Mouse (Mus musculus): Measurements from ENCODE around the gene Klc4.

The Klc4 gene

GRCm38 (mm10) chr17:46589635-46590314 is 56.0 kb downstream of the Klc4 start:
- no peak for DNase-seq (ENCODE audit: low read depth, low spot score)

GRCm38 (mm10) chr17:46588913-46589312 is 56.9 kb downstream of the Klc4 start:
- no peak for DNase-seq (ENCODE audit: low read depth, low spot score)

- no peak for DNase-seq (ENCODE audit: low read depth, low spot score)
These were observed 57.6 kb downstream of the Klc4 start for GRCm38 (mm10) chr17:46588173-46588572.

GRCm38 (mm10) chr17:46586327-46586726 is 59.5 kb downstream of the Klc4 start:
- no peak for DNase-seq (ENCODE audit: low read depth, low spot score)

Measured in c-Kit-negative CD71-positive TER-119-positive erythroid progenitor cells, embryonic 14.5 days (primary cell).